Mouse (Mus musculus) cortical plate, adult 2 months (tissue): Measurements from ENCODE around the gene Rab31.

Experiments used
- CTCF ChIP-seq: fragments of 200-500 bp; IDR thresholded peaks from 2 replicates; pipeline ENCODE4 v1.5.1; 2011; ENCODE audit warnings: mild to moderate bottlenecking, control low read depth, low read length; ENCODE audit not compliant: insufficient read depth; ENCODE audit errors: extremely low read depth
- POLR2A ChIP-seq: fragments of 200-500 bp; IDR thresholded peaks from 2 replicates; pipeline ENCODE4 v1.6.1; 2011; ENCODE audit warnings: mild to moderate bottlenecking, low read length, control low read depth; ENCODE audit not compliant: insufficient read depth; ENCODE audit errors: extremely low read depth

DNA sequence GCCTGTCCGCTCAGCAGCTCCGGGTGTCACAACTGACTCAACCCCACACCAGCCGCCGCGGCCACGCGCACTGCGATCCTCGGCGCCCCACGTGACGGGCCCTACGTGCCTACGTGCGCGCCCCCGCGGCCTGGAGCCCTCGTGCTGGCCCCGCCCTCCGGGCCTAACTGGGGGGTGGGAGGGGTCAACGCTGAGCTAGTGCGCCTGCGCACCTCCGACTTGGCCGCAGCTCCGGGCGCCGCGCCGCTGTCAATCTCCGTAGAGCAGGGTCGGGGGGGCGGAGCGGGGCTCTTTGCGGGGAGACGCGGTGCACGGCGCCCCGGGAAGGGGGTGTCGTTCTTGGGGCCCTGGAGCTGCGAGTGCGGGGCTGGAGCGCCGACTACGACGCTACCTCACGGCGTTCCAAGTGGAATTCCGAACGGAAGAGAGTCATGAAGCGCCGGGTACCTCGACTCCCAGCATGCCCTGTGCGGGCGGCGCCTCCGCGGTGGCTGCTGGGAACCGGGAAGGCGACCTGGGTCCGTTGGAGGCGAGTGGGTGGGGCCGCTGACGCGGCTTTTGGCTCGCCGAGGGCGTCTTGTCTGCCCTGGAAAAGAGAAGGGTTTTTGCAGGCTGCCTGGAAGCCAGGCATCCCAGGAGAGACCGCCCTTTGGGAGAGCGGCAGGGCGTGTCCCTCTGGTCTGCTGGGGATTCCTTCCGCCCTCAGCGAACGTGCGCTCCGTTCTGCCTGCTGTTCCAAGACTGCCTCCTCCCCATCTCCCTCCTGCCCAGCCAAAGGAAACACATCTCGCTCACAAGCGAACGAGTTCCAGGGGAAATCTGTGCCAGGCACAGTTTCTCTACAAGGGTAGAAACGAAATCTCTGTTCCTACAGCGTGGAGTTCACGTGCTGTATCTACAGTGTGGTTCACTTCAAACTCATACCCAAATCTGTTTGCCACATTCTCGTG, 158.8 kb downstream of the Rab31 start, which contains the start of gene Vapa:
- TF ChIP-seq CTCF (no peak), POLR2A (peak; percentile 84)
